Mouse (Mus musculus): Measurements from ENCODE around the gene Cdc42se2.

- TF ChIP-seq CTCF (IDR thresholded peaks at IDR 0.05; ENCODE audit: borderline replicate concordance, control insufficient read depth, extremely low read depth, insufficient read depth, low read length, poor library complexity) (no peak), POLR2A (IDR thresholded peaks at IDR 0.05; ENCODE audit: control insufficient read depth, extremely low read depth, insufficient read depth, low read length, poor library complexity) (no peak)
Measured at GRCm38 (mm10) chr11:54710512-54711293, 76.8 kb downstream of the Cdc42se2 start.

All from thymus, adult 2 months (tissue).